Mouse (Mus musculus) CH12.LX (cell line): ENCODE results near the gene Mob3b. TPM values are rescaled to one million over a fixed set of nuclear protein-coding genes. Genes with fewer than 3 reads are reported as not detected.
A peak's percentile ranks its signal among the peaks of the same experiment; 100 is the strongest.

Experiments used
- DNase-seq: peaks from one replicate; pipeline ENCODE4 v3.0.0-alpha.2; 2013; ENCODE audit errors: extremely low read depth
- H3K27ac ChIP-seq: 2 replicates; pipeline ENCODE4 v1.5.1; 2012; ENCODE audit warnings: low read depth, mild to moderate bottlenecking, control low read depth, moderate library complexity; ENCODE audit not compliant: insufficient read depth
- H3K27me3 ChIP-seq: replicated peaks from 2 replicates; pipeline ENCODE3; 2012; ENCODE audit warnings: inconsistent platforms
- H3K36me3 ChIP-seq, 2 experiments: replicated peaks in 1 of 2; 2 replicates each; pipeline versions ENCODE3 to v1.6.1; 2012; ENCODE audit warnings: inconsistent platforms in 1 of 2, low read length in 1 of 2, mild to moderate bottlenecking in 1 of 2, mixed read lengths in 1 of 2, moderate library complexity in 1 of 2; ENCODE audit not compliant: control insufficient read depth in 1 of 2, insufficient read depth in 1 of 2
- H3K4me1 ChIP-seq, 2 experiments: 2 replicates each; pipeline ENCODE4 v1.6.1; 2012; ENCODE audit warnings: inconsistent platforms in 1 of 2, moderate library complexity in 1 of 2; ENCODE audit not compliant: insufficient read depth in 2 of 2, control insufficient read depth in 1 of 2
- H3K4me2 ChIP-seq: 2 replicates; pipeline ENCODE4 v1.6.1; 2012; ENCODE audit warnings: low read depth, mild to moderate bottlenecking, control low read depth; ENCODE audit not compliant: poor library complexity, insufficient read depth, severe bottlenecking
- H3K4me3 ChIP-seq, 3 experiments: fragments of 150-350 bp in 1 of 3; sonication (generic) in 1 of 3; replicated peaks in 1 of 3; 2 replicates each; pipeline versions ENCODE3 to v1.5.1; 2011 to 2012; ENCODE audit warnings: low read depth in 2 of 3, low read length in 2 of 3, mild to moderate bottlenecking in 2 of 3, moderate library complexity in 2 of 3, control low read depth in 1 of 3, improper control_type of control experiment in 1 of 3, inconsistent platforms in 1 of 3, mixed read lengths in 1 of 3; ENCODE audit not compliant: poor library complexity in 1 of 3
- H3K79me2 ChIP-seq: replicated peaks from 2 replicates; pipeline ENCODE4 v1.6.1; 2012; ENCODE audit warnings: mild to moderate bottlenecking, moderate library complexity; ENCODE audit not compliant: control insufficient read depth, poor library complexity, insufficient read depth, severe bottlenecking; ENCODE audit errors: extremely low read depth
- H3K9ac ChIP-seq: 2 replicates; pipeline ENCODE4 v1.6.1; 2012; ENCODE audit warnings: low read depth, mild to moderate bottlenecking, control low read depth, moderate library complexity; ENCODE audit not compliant: insufficient read depth
- H3K9me3 ChIP-seq: replicated peaks from 2 replicates; pipeline ENCODE3; 2012; ENCODE audit warnings: low read length, inconsistent platforms, mixed read lengths
- CHD2 ChIP-seq: IDR thresholded peaks from 2 replicates; pipeline ENCODE4 v1.6.1; 2011; ENCODE audit warnings: low read length, improper control_type of control experiment
- CTCF ChIP-seq, 2 experiments: IDR thresholded peaks in 1 of 2; conservative IDR thresholded peaks in 1 of 2; 2 replicates each; pipeline ENCODE4 v1.5.1; 2011 to 2012; ENCODE audit warnings: low read depth in 2 of 2, low read length in 2 of 2, improper control_type of control experiment in 1 of 2, inconsistent platforms in 1 of 2, mild to moderate bottlenecking in 1 of 2, moderate library complexity in 1 of 2
- E2F4 ChIP-seq: IDR thresholded peaks from 2 replicates; pipeline ENCODE4 v1.6.1; 2011; ENCODE audit warnings: low read depth, low read length, improper control_type of control experiment; ENCODE audit not compliant: insufficient replicate concordance
- ELF1 ChIP-seq: IDR thresholded peaks from 2 replicates; pipeline ENCODE4 v1.6.1; 2014; ENCODE audit warnings: low read depth, mild to moderate bottlenecking, inconsistent platforms, low read length, improper control_type of control experiment
- GABPA ChIP-seq: IDR thresholded peaks from 2 replicates; pipeline ENCODE4 v1.6.1; 2012; ENCODE audit warnings: low read depth, low read length, improper control_type of control experiment, inconsistent platforms; ENCODE audit not compliant: insufficient replicate concordance
- JUN ChIP-seq: IDR thresholded peaks from 2 replicates; pipeline ENCODE4 v1.6.1; 2011; ENCODE audit warnings: low read depth, mild to moderate bottlenecking, low read length, improper control_type of control experiment, moderate library complexity; ENCODE audit not compliant: insufficient read depth
- KAT2A ChIP-seq: IDR thresholded peaks from 2 replicates; pipeline ENCODE4 v1.6.1; 2012; ENCODE audit warnings: low read length, improper control_type of control experiment, inconsistent platforms; ENCODE audit not compliant: insufficient replicate concordance
- MAX ChIP-seq: IDR thresholded peaks from 2 replicates; pipeline ENCODE4 v1.6.1; 2011; ENCODE audit warnings: low read length, improper control_type of control experiment
- MAZ ChIP-seq: IDR thresholded peaks from 2 replicates; pipeline ENCODE4 v1.6.1; 2012; ENCODE audit warnings: low read depth, mild to moderate bottlenecking, inconsistent platforms, low read length, improper control_type of control experiment, moderate library complexity
- NELFE ChIP-seq: IDR thresholded peaks from 2 replicates; pipeline ENCODE4 v1.6.1; 2011; ENCODE audit warnings: low read depth, low read length, improper control_type of control experiment
- NRF1 ChIP-seq: IDR thresholded peaks from 2 replicates; pipeline ENCODE4 v1.6.1; 2014; ENCODE audit warnings: low read depth, mild to moderate bottlenecking, inconsistent platforms, low read length, improper control_type of control experiment, moderate library complexity
- RCOR1 ChIP-seq: conservative IDR thresholded peaks from 2 replicates; pipeline ENCODE4 v1.6.1; 2012; ENCODE audit warnings: low read depth, mild to moderate bottlenecking, inconsistent platforms, low read length, improper control_type of control experiment
- SIN3A ChIP-seq: IDR thresholded peaks from 2 replicates; pipeline ENCODE4 v1.6.1; 2012; ENCODE audit warnings: low read length, improper control_type of control experiment, inconsistent platforms
- SMC3 ChIP-seq: IDR thresholded peaks from 2 replicates; pipeline ENCODE4 v1.6.1; 2011; ENCODE audit warnings: low read depth, low read length, improper control_type of control experiment
- TCF12 ChIP-seq: IDR thresholded peaks from 2 replicates; pipeline ENCODE4 v1.6.1; 2014; ENCODE audit warnings: low read depth, mild to moderate bottlenecking, inconsistent platforms, low read length, improper control_type of control experiment
- USF1 ChIP-seq: IDR thresholded peaks from 2 replicates; pipeline ENCODE4 v1.6.1; 2014; ENCODE audit warnings: low read depth, mild to moderate bottlenecking, inconsistent platforms, low read length, improper control_type of control experiment
- USF2 ChIP-seq: conservative IDR thresholded peaks from 2 replicates; pipeline ENCODE4 v1.6.1; 2011; ENCODE audit warnings: low read depth, low read length, improper control_type of control experiment
- ZC3H11A ChIP-seq: IDR thresholded peaks from 2 replicates; pipeline ENCODE4 v1.6.1; 2012; ENCODE audit warnings: low read depth, mild to moderate bottlenecking, inconsistent platforms, low read length, improper control_type of control experiment
- ZKSCAN1 ChIP-seq: IDR thresholded peaks from 2 replicates; pipeline ENCODE4 v1.6.1; 2012; ENCODE audit warnings: low read depth, inconsistent platforms, low read length, improper control_type of control experiment, borderline replicate concordance
- ZMIZ1 ChIP-seq: IDR thresholded peaks from 2 replicates; pipeline ENCODE4 v1.6.1; 2012; ENCODE audit warnings: low read depth, mild to moderate bottlenecking, inconsistent platforms, low read length, improper control_type of control experiment
- dilution Hi-C: fragments of 300-500 bp; cut with MboI; formaldehyde crosslinking; loops from 2 replicates; pipeline ENCODE4 v1.14.3; 2020; ENCODE audit warnings: low sequenced_read_pairs; ENCODE audit not compliant: extremely low pct_unique_long_range_greater_than_20kb, extremely low pct_ligation_motif_present
- in situ Hi-C: fragments of 300-500 bp; cut with MboI; formaldehyde crosslinking; loops from 3 replicates; pipeline ENCODE4 v1.14.3; 2019; ENCODE audit warnings: low sequenced_read_pairs, low pct_ligation_motif_present, low pct_unique_long_range_greater_than_20kb, mixed read lengths
- polyA plus RNA-seq: library from polyadenylated mRNA; unstranded; fragments of >175 nt; gene quantifications from 2 replicates; pipeline ENCODE4 v1.2.1, GENCODE M21; 2012; ENCODE audit warnings: low read depth; ENCODE audit not compliant: insufficient read length
- total RNA-seq, 2 experiments: library from RNA; depleted of rRNA; stranded (reverse); fragments of 300-350 nt in 1 of 2; fragments of >200 nt in 1 of 2; gene quantifications; 2 replicates each; pipeline ENCODE4 v1.2.3; 2012 to 2014

The Mob3b gene
- total and polyA plus RNA-seq, 3 experiments: 3.5 to 11.7 (median 11.0) TPM

- Histone ChIP-seq H3K9ac (no peak overlapping the region), H3K4me1 (peaks cover 4 to 56% of the 10 kb centered on the region in 2 experiments; a peak in 2 of 4 replicates), H3K27me3 (no peaks in the 10 kb centered on the region), H3K36me3 (peaks cover 0 to 34% of the 10 kb centered on the region in 2 experiments), H3K27ac (no peak overlapping the region), H3K79me2 (no peaks in the 10 kb centered on the region), H3K4me2 (no peak overlapping the region), H3K4me3 (no peak overlapping the region), H3K9me3 (peaks cover 5% of the 10 kb centered on the region)
- in situ Hi-C loops: no loop called here
- dilution Hi-C loops: no loop called here
- DNase-seq: no peak
- TF ChIP-seq JUN (no peak), RCOR1 (no peak)
- TF ChIP-seq, all 38 proteins: peak for 0
Measured at GRCm38 (mm10) chr4:35037824-35038223, 119.5 kb downstream of the Mob3b start.

DNA sequence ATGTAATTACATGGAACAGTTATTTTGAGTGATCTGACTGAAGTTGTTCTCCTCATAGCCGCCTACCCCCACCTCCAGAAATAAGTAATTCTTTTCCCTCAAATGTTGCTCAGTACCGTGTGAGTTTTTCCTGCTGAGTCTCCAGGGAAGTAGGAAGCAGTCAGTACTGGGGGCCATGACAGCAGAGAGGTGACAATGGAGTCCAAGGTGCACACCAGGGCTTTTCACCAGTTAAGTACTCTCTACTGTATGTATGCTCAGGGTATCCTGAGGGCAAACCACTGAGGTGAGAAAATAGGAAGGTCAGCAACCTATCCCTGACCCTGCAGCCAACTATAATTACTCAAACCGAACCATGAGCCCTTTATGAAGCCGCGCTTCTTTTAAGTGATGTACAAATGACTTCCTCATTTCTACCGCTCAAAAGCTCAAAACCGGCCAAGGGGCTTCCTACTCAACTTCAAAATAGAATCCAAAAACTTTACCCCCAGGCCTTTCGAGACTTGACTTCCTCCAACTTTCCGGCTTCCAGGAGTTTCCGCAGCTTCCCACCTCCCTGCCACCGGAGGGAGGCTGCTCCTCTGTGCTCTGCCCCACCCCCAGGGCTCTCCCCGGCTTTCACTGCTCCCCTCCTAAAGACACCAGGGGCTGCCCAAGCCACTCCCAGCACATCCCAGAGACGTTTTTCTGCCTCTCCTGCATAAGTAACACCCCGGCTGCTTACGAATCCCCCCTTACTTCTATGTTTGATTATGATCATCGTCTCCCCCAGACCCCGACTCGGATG, 122.6 kb downstream of the Mob3b start:
- Histone ChIP-seq H3K36me3 (peaks cover 0 to 15% of the 10 kb centered on the region in 2 experiments), H3K79me2 (no peaks in the 10 kb centered on the region), H3K27ac (no peak overlapping the region), H3K4me1 (peaks cover 6 to 75% of the 10 kb centered on the region in 2 experiments), H3K4me2 (no peak overlapping the region), H3K4me3 (peak overlapping the region in 1 of 3 experiments; percentile 32), H3K27me3 (no peaks in the 10 kb centered on the region), H3K9me3 (peaks cover 5% of the 10 kb centered on the region), H3K9ac (no peak overlapping the region)
- peak; percentile 59 for DNase-seq
- TF ChIP-seq USF2: no peak
- no peak for TF ChIP-seq SIN3A
- no peak for TF ChIP-seq TCF12
- no peak for TF ChIP-seq MAZ
- TF ChIP-seq GABPA: no peak
- no peak for TF ChIP-seq ZKSCAN1
- no peak for TF ChIP-seq CHD2
- no peak for TF ChIP-seq ELF1
- no peak for TF ChIP-seq NRF1
- no peak for TF ChIP-seq E2F4
- TF ChIP-seq KAT2A: no peak
- no peak for TF ChIP-seq ZC3H11A
- no peak for TF ChIP-seq MAX
- no peak for TF ChIP-seq ZMIZ1
- TF ChIP-seq USF1: no peak
- TF ChIP-seq NELFE: no peak
- TF ChIP-seq CTCF (conservative IDR thresholded peaks at IDR 0.05 in 1 of 2, IDR thresholded peaks at IDR 0.05 in 1 of 2; ENCODE audit: low read depth in 2 of 2, low read length in 2 of 2): no peak
- TF ChIP-seq JUN: no peak
- TF ChIP-seq SMC3: no peak
- dilution Hi-C loops (no loop called here), in situ Hi-C loops (no loop called here)
